Mouse (Mus musculus): ENCODE results near the gene Cend1.
A peak's percentile ranks its signal among the peaks of the same experiment; 100 is the strongest.
"Not testable (repeated sequence)": the region's sequence is repeated elsewhere in the genome, so short reads cannot be mapped to it uniquely, and the experiment has no call there.

The Cend1 gene

DNA sequence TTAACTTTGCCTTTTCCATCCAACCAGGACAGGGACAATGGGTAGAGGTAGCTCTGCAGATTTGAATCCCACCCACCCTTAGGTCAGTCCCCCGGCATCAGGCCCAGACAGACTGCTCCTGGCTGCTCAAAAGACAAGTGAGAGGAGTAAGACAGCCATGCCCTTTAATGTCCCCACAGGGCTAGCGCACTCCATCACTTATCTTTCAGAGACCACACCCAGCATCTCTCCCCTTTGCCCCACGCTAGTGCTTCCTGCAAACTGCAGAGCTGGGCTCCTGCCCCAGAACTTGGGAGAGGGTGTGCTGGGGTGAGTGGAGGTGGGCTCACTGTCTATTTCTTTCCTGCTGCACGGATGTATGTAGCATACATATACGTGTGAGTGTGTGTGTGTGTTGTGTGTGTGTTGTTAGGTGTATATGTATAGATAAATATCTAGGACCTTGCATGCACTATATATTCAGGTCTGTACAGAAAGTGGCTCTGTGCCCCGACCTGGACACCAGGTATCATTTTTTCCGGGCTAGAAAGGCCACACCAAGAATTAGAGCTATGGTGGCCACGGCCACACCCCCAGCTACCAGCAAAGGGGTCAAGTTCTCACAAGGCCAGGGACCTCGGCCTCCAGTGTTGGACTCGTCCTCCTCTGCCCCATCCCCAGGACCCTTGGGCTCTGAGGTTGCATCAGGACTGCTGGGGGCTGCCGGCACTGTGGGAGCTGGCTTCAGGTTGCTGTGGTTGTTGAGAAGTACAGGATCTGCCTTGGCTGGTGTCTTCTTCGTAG, 2.2 kb downstream of the Cend1 start:
- no peak for DNase-seq

DNA sequence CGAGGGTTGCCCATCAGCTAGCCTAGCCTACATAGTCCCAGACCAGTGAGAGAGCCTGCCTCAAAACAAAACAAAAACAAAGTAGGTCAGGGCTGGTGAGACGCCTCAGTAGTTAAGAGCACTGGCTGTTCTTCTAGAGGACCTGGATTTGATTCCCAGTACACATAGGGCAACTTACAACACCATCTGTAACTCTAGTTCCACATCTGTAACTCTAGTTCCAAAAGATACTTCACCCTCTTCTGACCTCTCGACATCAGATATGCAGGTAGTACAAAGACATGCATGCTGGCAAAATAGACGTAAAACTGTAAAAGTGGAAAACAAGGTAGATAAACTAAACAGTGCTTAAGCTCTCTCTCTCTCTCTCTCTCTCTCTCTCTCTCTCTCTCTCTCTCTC, 5.5 kb downstream of the Cend1 start:
- no peak for DNase-seq

DNA sequence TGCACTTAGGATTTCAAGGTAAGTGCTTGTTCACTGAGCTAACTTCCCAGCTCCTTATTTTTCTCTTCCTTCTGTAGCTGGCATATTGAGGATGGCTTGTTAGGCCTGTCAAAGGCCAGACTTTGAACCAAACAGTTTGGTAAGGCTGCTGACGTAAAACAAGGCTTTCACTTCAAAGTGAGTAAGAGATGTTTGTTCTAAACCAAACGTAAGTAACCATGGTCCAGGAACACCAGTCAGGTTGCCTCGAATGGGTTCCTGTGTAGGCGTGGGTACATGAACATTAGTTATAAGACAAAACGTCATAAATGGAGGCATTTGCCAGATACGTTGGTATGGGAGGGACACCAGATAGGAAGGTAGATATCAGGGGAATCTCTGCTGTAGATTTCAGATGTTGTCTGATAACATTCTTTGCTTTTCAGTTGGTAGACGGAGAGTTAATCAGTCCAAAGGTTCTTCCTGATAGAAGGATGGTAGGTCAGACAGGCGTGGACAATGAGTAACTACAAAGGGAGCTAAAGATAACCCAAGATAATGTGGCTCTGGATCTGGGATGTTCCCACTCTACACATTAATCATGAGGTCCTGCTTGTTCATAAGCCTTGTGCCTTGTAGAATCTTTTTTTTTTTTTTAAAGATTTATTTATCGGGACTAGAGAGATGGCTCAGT, 9.1 kb downstream of the Cend1 start:
- no peak for DNase-seq

DNA sequence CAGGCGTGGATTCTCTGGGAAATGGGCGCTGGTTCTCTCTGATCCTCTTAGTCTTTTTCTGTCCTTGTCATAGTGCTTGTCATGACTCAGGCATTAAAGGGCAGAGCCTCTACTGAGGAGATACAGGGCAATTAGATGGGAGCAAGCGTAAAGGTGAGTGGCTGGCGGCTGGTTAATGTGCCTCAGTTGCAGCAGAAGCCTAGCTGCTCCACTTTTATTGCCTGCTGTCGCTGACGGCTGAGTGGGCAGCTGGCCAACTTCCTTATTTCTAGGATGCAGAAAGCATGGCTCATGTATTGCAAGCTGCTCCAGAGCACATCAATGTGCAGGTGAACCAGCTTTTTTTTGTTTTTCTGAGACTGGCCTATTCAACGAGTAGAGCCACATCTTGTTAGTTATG, 10.3 kb downstream of the Cend1 start:
- peak; percentile 45 for DNase-seq

DNA sequence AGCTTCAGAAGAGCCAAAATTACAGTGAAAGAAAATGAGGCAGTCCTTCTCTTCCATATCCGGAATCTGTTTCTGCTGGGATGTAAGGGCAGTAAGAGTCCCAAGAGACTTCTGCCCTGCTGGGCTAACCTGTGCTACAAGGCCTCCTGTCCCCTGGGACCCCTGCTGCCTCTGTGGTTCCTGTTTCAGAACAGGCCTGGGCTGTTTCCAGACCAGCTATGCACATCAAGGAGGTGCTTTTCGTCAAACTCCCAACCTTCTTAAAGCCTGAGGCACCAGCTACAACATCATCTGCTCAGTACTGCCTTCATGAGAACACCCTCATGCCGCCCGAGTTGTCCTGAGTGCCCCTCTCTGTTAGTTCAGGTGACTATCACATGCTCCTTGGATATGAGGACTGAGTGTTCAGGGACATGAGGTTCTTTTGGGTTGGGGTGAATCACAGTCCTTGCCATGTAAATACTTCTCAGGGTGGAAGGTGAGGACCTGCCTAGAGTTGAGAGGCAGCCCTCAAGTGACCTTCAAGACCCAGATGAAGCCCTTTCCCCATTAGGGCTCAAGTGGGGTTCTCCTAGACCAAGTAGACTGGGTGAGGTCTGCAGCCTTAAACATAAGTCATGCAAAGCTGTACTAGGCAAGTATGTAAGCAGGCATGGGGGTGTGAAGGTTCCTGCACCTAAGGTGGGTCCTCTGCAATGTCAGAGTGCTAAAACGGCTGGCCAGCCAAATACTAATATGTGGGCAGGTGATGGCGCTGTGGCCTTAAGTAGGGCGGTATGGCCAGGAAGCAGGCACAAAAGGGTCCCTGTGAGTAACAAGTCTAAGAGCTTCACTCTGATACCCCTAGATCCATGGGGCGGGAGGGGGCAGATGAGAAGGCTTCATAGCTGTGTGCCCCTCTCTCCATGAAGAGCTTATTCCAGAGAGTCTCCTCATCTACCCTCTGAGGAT, 11.3 kb downstream of the Cend1 start:
- no peak for DNase-seq

DNA sequence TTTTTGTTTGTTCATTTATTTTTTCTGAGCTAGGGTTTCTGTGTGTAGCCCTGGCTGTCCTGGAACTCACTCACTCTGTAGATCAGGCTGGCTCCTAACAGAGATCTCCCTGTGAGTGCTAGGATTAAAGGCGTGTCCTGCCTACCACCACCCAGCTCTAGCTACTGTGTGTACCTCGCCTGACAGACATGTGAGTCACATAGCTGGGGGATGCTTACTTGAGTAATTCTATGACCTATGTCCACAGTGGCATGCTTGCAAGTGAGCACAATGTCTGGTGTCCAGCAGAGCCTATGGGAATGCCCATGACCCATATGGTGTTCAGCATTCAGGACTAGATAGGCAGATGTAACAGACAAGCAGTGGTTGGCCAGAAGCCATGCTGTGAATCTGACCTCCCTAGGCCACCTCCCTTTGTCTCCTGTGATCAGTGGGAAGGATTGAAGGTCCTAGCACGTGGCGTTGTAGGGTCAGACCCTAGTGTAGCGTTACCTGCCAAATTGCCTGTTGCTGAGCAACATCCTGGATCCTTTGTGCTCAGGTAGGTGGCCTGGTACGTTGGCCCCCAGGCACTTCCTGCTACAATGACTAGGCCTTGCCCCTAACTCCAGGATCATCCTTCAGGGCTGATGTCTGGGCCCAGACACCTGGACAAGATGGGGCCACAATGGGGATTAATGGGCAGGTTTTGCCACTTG, 13.0 kb downstream of the Cend1 start:
- DNase-seq, result no peak

DNA sequence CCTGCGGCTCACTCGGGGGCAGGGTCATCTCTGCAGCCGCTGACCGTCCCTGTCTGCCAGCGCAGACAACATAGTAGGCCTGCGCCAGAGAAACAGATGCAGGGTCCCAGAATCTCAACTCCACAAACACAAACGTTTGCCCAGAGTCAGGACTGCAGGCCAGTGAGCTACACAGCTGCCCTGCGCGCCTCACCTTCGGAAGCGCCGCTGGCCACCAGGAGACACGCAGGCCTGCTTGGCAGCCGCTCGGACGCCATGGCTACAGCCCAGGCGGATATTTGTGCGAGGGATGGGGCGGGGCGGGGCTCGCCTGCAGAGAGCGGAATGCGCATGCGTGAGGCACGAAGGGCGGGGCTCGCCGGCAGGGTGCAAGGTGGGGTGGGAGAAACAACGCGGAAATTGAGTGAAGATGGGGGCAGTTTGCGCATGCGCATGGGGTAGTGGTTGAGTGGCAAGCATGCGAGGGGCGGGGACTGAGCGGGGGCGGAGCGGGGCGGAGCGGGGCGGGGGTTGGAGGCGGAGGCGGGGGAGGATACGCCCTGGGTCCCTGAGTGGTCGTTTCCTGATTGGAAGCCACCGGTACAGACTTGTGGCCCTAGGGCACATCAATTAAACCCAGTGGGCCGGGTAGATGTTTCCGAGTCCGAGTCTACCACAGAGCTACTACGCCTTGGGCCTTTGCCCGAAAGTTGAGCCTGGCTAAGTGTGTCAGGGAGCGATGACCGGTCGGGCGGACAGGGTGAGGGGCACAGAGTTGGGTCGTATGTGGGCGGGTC, 15.3 kb downstream of the Cend1 start, which contains the start of gene Gatd1:
Gatd1 (minus strand) TSS at position 328 of the 776 bp plus-strand sequence.
- DNase-seq, result peak; percentile 98

DNA sequence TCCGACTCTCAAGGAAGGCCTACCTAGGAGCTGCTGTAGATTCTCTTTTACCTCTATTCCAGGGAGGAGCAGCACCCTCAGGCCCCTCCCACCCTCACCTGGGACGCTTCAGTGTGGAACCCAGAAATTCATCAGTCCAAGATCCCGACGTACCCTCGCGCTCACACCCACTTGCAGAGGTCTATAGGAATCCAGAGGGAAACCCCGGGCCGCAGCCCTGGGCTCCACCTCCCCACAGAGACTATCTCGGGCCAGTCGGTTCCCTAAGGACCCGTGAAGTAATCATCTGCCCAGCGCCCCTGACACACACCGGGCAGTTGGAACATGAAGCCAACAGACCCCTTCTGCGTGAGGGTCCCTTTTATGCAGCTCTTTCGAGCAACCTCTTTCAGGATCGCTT, 16.0 kb downstream of the Cend1 start:
- DNase-seq, result no peak

DNA sequence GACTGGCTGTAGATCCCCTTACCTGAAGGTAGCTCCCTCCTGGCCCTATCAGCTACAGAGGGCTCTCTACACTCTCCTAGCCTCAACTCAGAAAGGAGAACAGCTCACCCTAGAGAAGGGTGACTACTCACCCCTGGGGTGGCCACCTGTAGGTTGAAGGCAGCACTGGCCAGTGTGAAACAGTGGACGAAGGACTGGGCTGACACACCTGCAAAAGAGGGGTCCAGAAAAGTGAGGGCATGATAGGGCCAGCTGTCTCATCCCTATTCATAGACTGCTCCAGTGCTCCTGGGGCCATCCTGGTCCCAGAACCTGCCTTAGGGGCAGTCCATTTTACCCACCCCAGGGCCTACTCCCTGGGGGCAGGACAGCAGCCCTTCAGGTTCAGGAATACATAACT, 17.6 kb downstream of the Cend1 start:
- DNase-seq, result no peak

DNA sequence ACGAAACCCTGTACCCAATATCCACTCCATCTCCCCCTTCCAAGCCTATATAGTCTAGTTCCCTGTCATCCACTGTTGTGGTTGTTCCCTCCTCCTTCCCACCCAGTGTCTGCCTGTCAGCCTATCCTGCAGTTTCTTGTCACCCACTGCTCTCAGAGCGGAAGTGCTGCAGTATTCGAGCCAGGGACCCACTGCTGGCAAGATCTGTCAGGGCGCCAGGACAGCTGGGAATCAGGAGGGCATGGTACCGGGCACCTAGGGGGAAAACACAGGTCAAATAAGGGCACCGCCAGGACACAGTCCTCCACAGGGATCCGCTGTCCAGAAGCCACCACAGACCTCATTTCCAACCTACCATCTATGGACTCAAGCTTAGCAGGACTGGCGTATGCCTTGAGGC, 18.7 kb downstream of the Cend1 start:
- no peak for DNase-seq

DNA sequence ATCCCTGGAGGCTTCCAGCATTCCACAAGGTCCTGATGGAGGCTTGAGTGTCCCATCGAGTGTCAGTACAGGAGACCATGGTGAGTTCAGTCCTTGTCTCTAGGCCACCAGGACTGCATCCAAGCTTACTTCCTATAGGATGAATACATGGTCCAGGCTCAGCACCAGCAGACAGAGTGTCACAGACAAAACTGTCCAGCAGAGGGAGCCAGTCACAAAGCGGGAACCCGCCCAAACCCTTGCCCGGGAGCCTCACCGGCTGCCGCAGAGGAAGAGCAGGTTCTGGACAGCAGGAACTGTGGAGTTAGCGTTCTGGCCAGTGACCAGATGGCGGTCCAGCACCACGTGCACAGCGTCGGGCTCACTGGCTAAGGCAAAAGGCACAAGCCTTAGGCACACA, 20.5 kb downstream of the Cend1 start:
- peak; percentile 89 for DNase-seq

DNA sequence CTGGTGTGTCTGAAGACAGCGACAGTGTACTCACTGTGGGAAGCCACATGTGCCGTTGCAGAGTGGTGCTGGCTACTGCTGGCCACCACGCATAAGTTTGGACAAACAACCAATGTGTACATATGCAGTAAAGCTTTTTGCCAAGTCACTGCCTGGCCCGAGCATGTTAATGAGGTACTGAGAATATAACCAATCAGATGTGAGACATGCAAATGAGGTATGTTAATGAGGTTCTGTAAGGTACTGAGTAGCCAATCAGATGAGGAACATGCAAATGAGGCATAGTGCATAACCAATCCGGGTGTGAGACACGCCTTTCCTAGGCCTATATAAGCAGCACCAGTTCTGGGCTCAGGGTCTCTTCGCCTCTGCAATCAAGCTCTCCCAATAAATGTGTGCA, 21.6 kb downstream of the Cend1 start:
- DNase-seq, result not testable (repeated sequence)

DNA sequence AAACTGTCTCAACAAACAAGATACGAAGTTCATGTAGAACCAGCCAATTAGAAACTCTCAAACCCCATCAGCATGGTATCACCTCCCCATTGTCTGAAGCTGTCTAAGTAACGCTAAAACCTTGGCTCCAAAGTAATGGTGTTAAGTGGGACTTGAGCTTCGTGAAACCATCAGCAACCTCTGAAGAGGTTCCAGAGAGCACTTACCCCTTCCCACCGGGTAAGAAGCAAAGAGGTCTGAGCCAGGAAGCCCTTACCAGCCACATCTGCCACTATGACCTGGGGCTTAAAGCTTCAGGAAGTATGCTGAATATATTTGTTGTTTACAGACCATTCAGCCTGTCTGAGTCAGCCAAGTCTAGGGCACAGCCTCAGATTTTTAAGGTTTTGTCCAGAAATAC, 23.8 kb downstream of the Cend1 start:
- DNase-seq, result no peak

DNA sequence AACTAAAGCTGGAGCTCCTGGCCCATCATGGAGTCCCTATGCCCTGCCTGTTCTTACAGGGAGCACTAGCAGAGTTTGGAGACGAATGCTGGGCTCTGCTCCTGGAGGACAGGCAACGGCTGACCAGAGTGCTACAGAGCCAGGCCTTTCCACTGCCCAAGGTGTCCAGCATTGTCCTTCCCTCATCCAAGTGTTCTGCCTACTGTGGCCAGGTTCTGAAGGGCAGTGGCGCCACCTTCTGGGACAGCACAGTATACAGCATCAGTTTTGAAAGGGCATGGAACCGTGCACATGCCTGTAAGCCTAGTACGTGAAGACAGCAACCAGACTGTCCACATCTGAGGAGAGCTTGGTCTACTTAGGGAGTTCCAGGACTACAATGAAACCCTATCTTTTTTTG, 26.0 kb downstream of the Cend1 start:
- DNase-seq, result peak; percentile 61

DNA sequence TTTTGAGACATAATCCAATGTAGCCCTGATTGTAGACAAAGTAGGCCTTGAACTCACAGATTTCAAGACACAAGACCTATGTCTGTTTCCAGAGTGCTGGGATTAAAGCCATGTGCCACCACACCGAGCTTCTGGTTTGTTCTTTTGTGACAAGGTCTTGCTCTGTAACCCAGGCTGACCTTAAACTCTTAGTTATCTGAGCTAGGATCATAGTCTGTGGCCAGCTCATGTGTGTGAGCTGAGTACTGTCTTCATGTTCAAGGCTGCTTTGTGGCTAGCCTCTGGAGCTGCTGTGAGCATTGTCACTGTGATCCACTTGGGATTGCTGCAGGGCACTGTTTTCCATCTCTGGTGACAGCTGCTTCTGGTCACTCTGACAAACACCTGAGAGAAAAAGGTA, 33.9 kb downstream of the Cend1 start:
- no peak for DNase-seq

DNA sequence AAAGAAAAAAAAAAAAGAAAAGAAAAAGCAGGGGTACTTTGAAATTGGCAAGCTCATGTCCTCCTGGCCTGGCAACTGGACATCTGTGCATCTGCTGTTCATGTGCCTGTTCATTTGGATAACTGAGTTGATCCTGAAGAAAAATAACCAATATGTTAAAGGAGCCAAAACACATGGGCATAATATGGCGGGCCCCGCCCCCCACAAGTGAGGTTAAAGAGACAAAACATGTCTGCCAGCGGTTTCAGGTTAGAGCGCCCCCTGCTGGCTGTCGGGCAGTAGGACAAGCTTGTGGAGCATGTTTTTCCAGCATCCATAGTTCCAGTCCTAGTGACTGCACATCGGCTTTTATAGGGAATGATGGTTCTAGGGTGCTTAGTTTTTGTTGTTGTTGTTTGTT, 34.5 kb downstream of the Cend1 start:
- DNase-seq, result peak; percentile 68

DNA sequence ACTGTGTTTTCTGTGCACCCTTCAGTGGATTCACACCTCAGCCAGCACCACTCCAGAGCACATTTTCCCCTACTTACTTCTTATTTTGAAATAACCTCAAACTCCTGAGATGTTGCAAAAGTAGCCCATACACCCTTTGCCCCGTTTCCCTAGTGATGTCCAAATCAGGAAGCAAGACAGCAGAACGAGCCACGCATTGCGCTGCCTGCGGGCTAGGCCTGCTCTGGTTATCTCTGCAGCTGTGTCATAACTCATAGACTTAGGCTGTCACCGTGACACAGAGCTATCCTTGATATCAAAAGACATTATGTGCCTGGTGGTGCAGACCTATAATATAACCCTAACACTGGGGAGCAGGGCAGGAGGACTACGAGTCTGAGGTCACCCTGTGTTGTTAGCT, 35.1 kb downstream of the Cend1 start:
- DNase-seq, result no peak

DNA sequence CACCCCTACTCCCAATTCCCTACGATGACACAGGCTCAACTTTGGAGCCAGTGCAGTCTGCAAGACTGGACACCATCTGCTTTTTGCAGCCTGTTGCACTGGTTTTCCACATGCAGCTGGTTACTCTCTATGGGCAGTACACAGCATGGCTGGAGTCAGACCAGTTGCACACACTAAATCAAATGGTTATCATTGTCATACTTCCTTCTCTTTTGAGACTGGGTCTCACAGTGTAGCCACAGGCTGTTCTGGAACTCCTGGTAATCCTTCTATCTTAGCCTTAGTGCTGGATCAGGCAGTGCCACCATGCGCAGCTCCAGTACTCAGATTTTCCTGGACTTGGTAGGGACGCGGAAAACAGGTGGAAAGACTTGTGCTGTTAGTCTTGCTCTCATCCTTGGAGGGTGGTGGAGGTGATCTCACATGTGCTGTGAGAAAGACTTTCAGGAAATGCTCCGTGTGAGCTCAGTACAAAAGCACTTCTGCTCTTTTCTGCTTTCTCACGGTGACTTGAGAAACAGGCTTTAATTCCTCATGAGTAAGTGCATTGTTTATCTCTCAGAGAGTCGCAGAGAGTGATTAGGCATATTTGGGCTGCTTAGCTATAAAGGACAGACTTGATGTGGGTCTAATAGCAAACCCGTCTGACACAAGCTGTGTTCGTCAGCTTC, 36.6 kb downstream of the Cend1 start:
- no peak for DNase-seq

DNA sequence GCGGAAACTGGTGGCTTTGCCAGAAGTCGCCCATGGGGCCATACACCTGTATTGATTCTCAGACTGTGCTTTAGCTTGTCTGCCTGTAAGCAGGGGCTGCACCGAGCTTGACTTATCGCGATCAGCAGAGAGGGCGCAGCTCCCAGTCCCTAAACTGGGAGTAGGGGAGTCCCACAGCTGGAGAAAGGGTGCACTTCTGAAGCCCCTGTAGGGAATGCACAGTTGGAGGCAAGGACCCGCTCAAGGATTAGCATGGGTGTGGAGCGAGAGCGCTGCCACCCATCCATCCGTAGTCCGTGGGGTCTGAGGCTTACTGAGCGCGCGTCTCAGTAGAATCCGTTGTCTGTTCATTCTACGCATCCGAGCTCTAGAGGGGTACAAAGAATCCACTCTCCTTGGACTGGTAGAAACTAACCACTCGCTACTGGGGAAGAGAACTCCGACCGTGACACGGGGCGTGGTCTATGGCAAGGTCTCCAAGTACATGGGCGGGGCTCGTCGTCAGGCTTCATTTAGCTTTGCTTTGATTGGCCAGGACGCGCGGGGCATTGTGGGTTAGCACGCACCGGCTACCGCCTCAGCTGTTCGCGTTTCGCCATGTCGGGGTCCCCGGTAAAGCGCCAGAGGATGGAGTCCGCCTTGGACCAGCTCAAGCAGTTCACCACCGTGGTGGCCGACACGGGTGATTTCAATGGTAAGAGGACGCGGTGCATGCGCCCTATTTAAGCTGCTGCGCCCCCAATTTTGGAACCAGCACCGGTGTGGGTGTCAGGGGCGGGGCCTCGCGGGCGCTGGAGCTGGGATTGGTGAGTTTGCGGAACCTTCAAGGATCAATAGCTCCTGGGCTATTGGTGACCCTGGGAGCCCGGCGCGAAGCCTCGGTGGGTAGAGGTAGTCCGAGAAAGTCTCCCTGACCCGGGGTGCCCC, 37.4 kb downstream of the Cend1 start, which contains the start of gene Taldo1:
Taldo1 (plus strand) TSS at position 575 of the 927 bp plus-strand sequence.
- DNase-seq, result peak; percentile 99
